In the genomic region with DNA sequence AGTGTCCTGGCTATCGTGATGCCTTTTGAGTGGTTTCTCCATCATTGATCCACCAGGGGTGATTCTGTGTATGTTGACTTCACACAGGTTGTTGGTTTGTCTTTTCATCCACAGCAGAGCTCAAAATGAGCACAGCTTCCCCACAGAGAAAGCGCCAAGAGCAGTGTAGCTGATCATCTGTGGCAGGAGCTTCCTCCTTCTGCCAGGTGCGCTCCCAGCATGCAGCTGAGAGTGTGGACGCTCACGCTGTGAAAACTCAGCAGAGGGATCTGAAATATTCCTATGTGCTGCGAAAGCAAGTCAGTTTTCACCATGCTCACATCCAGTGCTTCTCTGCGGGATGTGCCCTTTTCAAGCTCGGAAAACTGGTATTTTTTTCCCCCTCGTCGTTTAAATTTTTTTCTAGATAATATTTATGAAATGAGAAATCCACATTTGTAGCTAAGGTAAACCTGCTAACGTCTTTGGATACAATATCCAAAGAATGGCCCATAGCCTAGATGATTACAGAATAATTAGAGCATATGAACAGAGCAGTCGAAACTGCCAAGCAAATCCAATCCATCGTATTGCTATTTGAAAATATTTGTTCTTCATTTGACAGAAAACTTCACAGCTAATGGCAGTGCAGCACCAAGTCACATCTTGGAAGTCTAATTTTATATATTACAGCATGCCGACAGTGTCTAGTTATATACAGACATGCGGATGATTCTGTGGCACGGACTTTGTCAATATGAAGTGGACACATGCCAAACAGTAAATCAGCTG, we compare ENCODE assay signal across 13 mouse cellular contexts.
DNase-seq lines count a peak whose midpoint lies in the region; ATAC-seq lines count a peak whose summit lies in the region.
"Had no signal": no experiment of that assay in that cellular context is flagged by ENCODE, and none has a peak within 500 bp of the region (broad histone marks: within the 10 kb centered on the region; RNA-seq: fewer than 3 reads in every experiment).

No protein-coding gene starts in this region.

- H3K27me3 ChIP-seq in hindbrain, embryonic 16.5 days (replicated peaks; ENCODE audit: control insufficient read depth, insufficient read depth, low read length), result no peaks in the 10 kb centered on the region
- H3K27me3 ChIP-seq in intestine, embryonic 16.5 days (replicated peaks; ENCODE audit: control insufficient read depth, insufficient read depth, low read length), result no peaks in the 10 kb centered on the region
- H3K27me3 ChIP-seq: limb, embryonic 12.5 days had no signal

- H3K4me1 ChIP-seq in hindbrain, embryonic 16.5 days (ENCODE audit: control insufficient read depth, insufficient read depth, low read depth, low read length), result no peaks in the 10 kb centered on the region
- no peaks in the 10 kb centered on the region for H3K4me1 ChIP-seq in intestine, embryonic 16.5 days (ENCODE audit: control insufficient read depth, insufficient read depth, low read length)
- H3K4me1 ChIP-seq: limb, embryonic 12.5 days had no signal

- WGBS in hindbrain, embryonic 16.5 days, result 60% methylated on average over 16 of the region's 16 CpGs
- WGBS in intestine, embryonic 16.5 days, result 68% methylated on average over 16 of the region's 16 CpGs

- H3K4me3 ChIP-seq in hindbrain, embryonic 16.5 days (ENCODE audit: low read length), result no peak overlapping the region
- H3K4me3 ChIP-seq in intestine, embryonic 16.5 days (ENCODE audit: low read length), result no peak overlapping the region
- H3K4me3 ChIP-seq: limb, embryonic 12.5 days had no signal

- H3K9ac ChIP-seq in hindbrain, embryonic 16.5 days (ENCODE audit: low read depth, low read length), result no peak overlapping the region
- H3K9ac ChIP-seq in intestine, embryonic 16.5 days (ENCODE audit: low read depth, low read length), result no peak overlapping the region
- H3K9ac ChIP-seq: limb, embryonic 12.5 days had no signal

- H3K27ac ChIP-seq in hindbrain, embryonic 16.5 days (ENCODE audit: low read depth, low read length), result peak overlapping the region; percentile 35; the same call in 1 of the 2 replicates
- H3K27ac ChIP-seq in intestine, embryonic 16.5 days (ENCODE audit: low read length), result no peak overlapping the region
- H3K27ac ChIP-seq: limb, embryonic 12.5 days; stomach, postnatal 0 days had no signal

- no peaks in the 10 kb centered on the region for H3K36me3 ChIP-seq in hindbrain, embryonic 16.5 days (ENCODE audit: control insufficient read depth, insufficient read depth, low read length)
- no peaks in the 10 kb centered on the region for H3K36me3 ChIP-seq in intestine, embryonic 16.5 days (ENCODE audit: control insufficient read depth, insufficient read depth, low read length)
- H3K36me3 ChIP-seq: limb, embryonic 12.5 days had no signal

- peak; percentile 5 to 10 for DNase-seq in layer of hippocampus, adult 8-10 months (ENCODE audit: low spot score in 2 of 2)
- DNase-seq in layer of hippocampus, postnatal 36 days, result no peak
- peak; percentile 99 for DNase-seq in brain, adult 2 months (ENCODE audit: low read depth, low spot score)
- DNase-seq in cerebellum, adult 11 months, result peak; percentile 94
- DNase-seq in kidney, postnatal 10 days, result no peak
- DNase-seq: adrenal gland, postnatal 10 days; gastrocnemius, postnatal 36 days; kidney, postnatal 14 days; lung, postnatal 36 days had no signal

- peak; percentile 92 for ATAC-seq in hindbrain, embryonic 16.5 days
- ATAC-seq in intestine, embryonic 16.5 days, result no peak

- peak overlapping the region; percentile 24; the same call in 1 of the 2 replicates for H3K4me2 ChIP-seq in hindbrain, embryonic 16.5 days (ENCODE audit: low read length)
- H3K4me2 ChIP-seq in intestine, embryonic 16.5 days (ENCODE audit: low read depth, low read length), result no peak overlapping the region
- H3K4me2 ChIP-seq: limb, embryonic 12.5 days had no signal

- no peaks in the 10 kb centered on the region for H3K9me3 ChIP-seq in hindbrain, embryonic 16.5 days (ENCODE audit: control insufficient read depth, low read length)
- H3K9me3 ChIP-seq in intestine, embryonic 16.5 days (ENCODE audit: control insufficient read depth, low read length), result no peaks in the 10 kb centered on the region
- H3K9me3 ChIP-seq: limb, embryonic 12.5 days had no signal

Comparison
In these comparisons a context has a peak if more than half of its experiments do, and no peak if none do; other contexts are left out.
1. DNase-seq: peak in layer of hippocampus, adult 8-10 months (2 of 2), brain, adult 2 months (single experiment) and cerebellum, adult 11 months (single experiment); none in layer of hippocampus, postnatal 36 days (0 of 2) and kidney, postnatal 10 days (single experiment).